Mouse (Mus musculus) forebrain, embryonic 12.5 days (tissue): Measurements from ENCODE around the gene Mef2c. TPM values are rescaled to one million over a fixed set of nuclear protein-coding genes. Genes with fewer than 3 reads are reported as not detected.
A peak's percentile ranks its signal among the peaks of the same experiment; 100 is the strongest.

Source experiments
- ATAC-seq: fragments of 200-750 bp; cut with Nextera tagmentation; 2 replicates; pipeline ENCODE4 v1.8.0; 2017; ENCODE audit warnings: moderate TSS enrichment; ENCODE audit not compliant: low FRiP score
- H3K27ac ChIP-seq: fragments of 300-500 bp; sonication (generic); 2 replicates; pipeline ENCODE4 v1.5.1; 2016; ENCODE audit warnings: mild to moderate bottlenecking
- H3K27me3 ChIP-seq: fragments of 300-500 bp; sonication (generic); 2 replicates; pipeline ENCODE4 v1.6.1; 2016; ENCODE audit warnings: mild to moderate bottlenecking
- H3K36me3 ChIP-seq: fragments of 300-500 bp; sonication (generic); replicated peaks from 2 replicates; pipeline ENCODE4 v1.6.1; 2016; ENCODE audit warnings: mild to moderate bottlenecking
- H3K4me1 ChIP-seq: fragments of 300-500 bp; sonication (generic); 2 replicates; pipeline ENCODE4 v1.6.1; 2016
- H3K4me2 ChIP-seq: fragments of 300-500 bp; sonication (generic); 2 replicates; pipeline ENCODE4 v1.6.1; 2016; ENCODE audit warnings: mild to moderate bottlenecking, moderate library complexity
- H3K4me3 ChIP-seq: fragments of 300-500 bp; sonication (generic); replicated peaks from 2 replicates; pipeline ENCODE4 v1.5.1; 2016; ENCODE audit warnings: mild to moderate bottlenecking
- H3K9ac ChIP-seq: fragments of 300-500 bp; sonication (generic); 2 replicates; pipeline ENCODE4 v1.6.1; 2016; ENCODE audit warnings: mild to moderate bottlenecking
- H3K9me3 ChIP-seq: fragments of 300-500 bp; sonication (generic); 2 replicates; pipeline ENCODE4 v1.6.1; 2016
- WGBS: fragments of 180-500 bp; shearing (Covaris S2); methylation state at CpG from one replicate; pipeline ENCODE4 v1.1.7; 2016; 5-methylcytosine and 5-hydroxymethylcytosine counted together
- polyA plus RNA-seq: library from polyadenylated mRNA; unstranded; fragments of >200 nt; fragmentation: Nextera tagmentation; extraction: Ambion mirVana; gene quantifications from 2 replicates; pipeline ENCODE4 v1.2.1, GENCODE M21; 2016

The Mef2c gene
- 29.4 and 33.3 TPM in 2 replicates for polyA plus RNA-seq

GRCm38 (mm10) chr13:83503919-83504318 is at the start of gene Mef2c:
TSS of gene Mef2c (plus strand) at chr13:83504034.
- WGBS, result 84% methylated on average over 7 of the region's 7 CpGs
- H3K4me2 ChIP-seq, result no peak within 1 kb of the TSS
- H3K27ac ChIP-seq, result no peak within 1 kb of the TSS
- no peaks in the 10 kb centered on the region for H3K27me3 ChIP-seq
- no peak within 1 kb of the TSS for H3K4me3 ChIP-seq
- 0 out of 2 replicates have a peak, but pooled peaks cover 3% of the 10 kb centered on the region for H3K4me1 ChIP-seq
- no peaks in the 10 kb centered on the region for H3K36me3 ChIP-seq
- no peak for ATAC-seq
- H3K9me3 ChIP-seq, result no peaks in the 10 kb centered on the region
- H3K9ac ChIP-seq, result no peak within 1 kb of the TSS

GRCm38 (mm10) chr13:83458729-83459128 is 45.1 kb upstream of the Mef2c start:
- no peaks in the 10 kb centered on the region for H3K9me3 ChIP-seq
- no peaks in the 10 kb centered on the region for H3K36me3 ChIP-seq
- H3K27me3 ChIP-seq, result no peaks in the 10 kb centered on the region
- no peak overlapping the region for H3K9ac ChIP-seq
- 0 out of 2 replicates have a peak, but pooled peaks cover 3% of the 10 kb centered on the region for H3K4me1 ChIP-seq
- no peak overlapping the region for H3K4me3 ChIP-seq
- no peak overlapping the region for H3K27ac ChIP-seq
- peak; percentile 30; the same call in 1 of the 2 replicates for ATAC-seq
- no peak overlapping the region for H3K4me2 ChIP-seq

- 85% methylated on average over 3 of the region's 3 CpGs for WGBS
- no peaks in the 10 kb centered on the region for H3K9me3 ChIP-seq
These were observed 44.2 kb upstream of the Mef2c start for GRCm38 (mm10) chr13:83459600-83459999.

GRCm38 (mm10) chr13:83460620-83461019 is 43.2 kb upstream of the Mef2c start:
- H3K9ac ChIP-seq, result no peak overlapping the region
- no peak for ATAC-seq
- WGBS, result 82% methylated on average over 1 of the region's 1 CpGs
- H3K27ac ChIP-seq, result no peak overlapping the region
- no peaks in the 10 kb centered on the region for H3K9me3 ChIP-seq
- H3K4me3 ChIP-seq, result no peak overlapping the region
- H3K4me2 ChIP-seq, result no peak overlapping the region
- 0 out of 2 replicates have a peak, but pooled peaks cover 3% of the 10 kb centered on the region for H3K4me1 ChIP-seq
- no peaks in the 10 kb centered on the region for H3K36me3 ChIP-seq
- no peaks in the 10 kb centered on the region for H3K27me3 ChIP-seq

More at GRCm38 (mm10) chr13:83459600-83459999, 44.2 kb upstream of the Mef2c start:
- Histone ChIP-seq H3K4me3 (no peak overlapping the region), H3K27ac (no peak overlapping the region), H3K9ac (no peak overlapping the region), H3K4me1 (0 out of 2 replicates have a peak, but pooled peaks cover 3% of the 10 kb centered on the region), H3K36me3 (no peaks in the 10 kb centered on the region), H3K27me3 (no peaks in the 10 kb centered on the region), H3K4me2 (no peak overlapping the region)
- no peak for ATAC-seq

GRCm38 (mm10) chr13:83461556-83461955 is 42.3 kb upstream of the Mef2c start:
- H3K4me2 ChIP-seq, result no peak overlapping the region
- H3K4me3 ChIP-seq, result no peak overlapping the region
- 89% methylated on average over 2 of the region's 2 CpGs for WGBS
- no peak overlapping the region for H3K9ac ChIP-seq
- H3K4me1 ChIP-seq, result 0 out of 2 replicates have a peak, but pooled peaks cover 3% of the 10 kb centered on the region
- ATAC-seq, result no peak
- no peaks in the 10 kb centered on the region for H3K9me3 ChIP-seq
- H3K27ac ChIP-seq, result no peak overlapping the region
- H3K27me3 ChIP-seq, result no peaks in the 10 kb centered on the region
- H3K36me3 ChIP-seq, result no peaks in the 10 kb centered on the region

- Histone ChIP-seq H3K36me3 (no peaks in the 10 kb centered on the region), H3K4me2 (no peak overlapping the region), H3K4me3 (no peak overlapping the region), H3K27ac (no peak overlapping the region), H3K4me1 (no peaks in the 10 kb centered on the region), H3K27me3 (no peaks in the 10 kb centered on the region), H3K9me3 (no peaks in the 10 kb centered on the region), H3K9ac (no peak overlapping the region)
- WGBS, result 94% methylated on average over 5 of the region's 5 CpGs
- no peak for ATAC-seq
These were observed 37.1 kb upstream of the Mef2c start for GRCm38 (mm10) chr13:83466756-83467155.

GRCm38 (mm10) chr13:83468794-83469193 is 35.0 kb upstream of the Mef2c start:
- Histone ChIP-seq H3K4me1 (no peaks in the 10 kb centered on the region), H3K27ac (no peak overlapping the region), H3K9me3 (no peaks in the 10 kb centered on the region), H3K36me3 (no peaks in the 10 kb centered on the region), H3K9ac (no peak overlapping the region), H3K27me3 (no peaks in the 10 kb centered on the region), H3K4me2 (no peak overlapping the region), H3K4me3 (no peak overlapping the region)
- WGBS, result 75% methylated on average over 3 of the region's 3 CpGs
- no peak for ATAC-seq

- no peaks in the 10 kb centered on the region for H3K4me1 ChIP-seq
- no peak overlapping the region for H3K27ac ChIP-seq
- no peak overlapping the region for H3K4me2 ChIP-seq
- H3K4me3 ChIP-seq, result no peak overlapping the region
- no peaks in the 10 kb centered on the region for H3K9me3 ChIP-seq
- H3K9ac ChIP-seq, result no peak overlapping the region
- 89% methylated on average over 2 of the region's 2 CpGs for WGBS
- no peaks in the 10 kb centered on the region for H3K36me3 ChIP-seq
- no peak for ATAC-seq
- H3K27me3 ChIP-seq, result no peaks in the 10 kb centered on the region
These were observed 30.1 kb upstream of the Mef2c start for GRCm38 (mm10) chr13:83473755-83474154.

GRCm38 (mm10) chr13:83480388-83480787 is 23.4 kb upstream of the Mef2c start:
- Histone ChIP-seq H3K4me3 (no peak overlapping the region), H3K9ac (no peak overlapping the region), H3K4me1 (no peaks in the 10 kb centered on the region), H3K4me2 (no peak overlapping the region), H3K27ac (no peak overlapping the region), H3K9me3 (no peaks in the 10 kb centered on the region), H3K36me3 (no peaks in the 10 kb centered on the region), H3K27me3 (no peaks in the 10 kb centered on the region)
- no peak for ATAC-seq
- 85% methylated on average over 3 of the region's 3 CpGs for WGBS

GRCm38 (mm10) chr13:83481310-83481709 is 22.5 kb upstream of the Mef2c start:
- 89% methylated on average over 7 of the region's 7 CpGs for WGBS
- no peaks in the 10 kb centered on the region for H3K4me1 ChIP-seq
- H3K36me3 ChIP-seq, result no peaks in the 10 kb centered on the region
- no peak overlapping the region for H3K27ac ChIP-seq
- no peaks in the 10 kb centered on the region for H3K27me3 ChIP-seq
- no peak overlapping the region for H3K4me2 ChIP-seq
- ATAC-seq, result no peak
- H3K9me3 ChIP-seq, result no peaks in the 10 kb centered on the region
- H3K4me3 ChIP-seq, result no peak overlapping the region
- H3K9ac ChIP-seq, result no peak overlapping the region

- H3K27ac ChIP-seq, result no peak overlapping the region
- ATAC-seq, result no peak
- H3K4me1 ChIP-seq, result no peaks in the 10 kb centered on the region
- no peak overlapping the region for H3K4me3 ChIP-seq
- H3K27me3 ChIP-seq, result no peaks in the 10 kb centered on the region
- H3K9me3 ChIP-seq, result no peaks in the 10 kb centered on the region
- no peak overlapping the region for H3K9ac ChIP-seq
- no peak overlapping the region for H3K4me2 ChIP-seq
- WGBS, result 80% methylated on average over 5 of the region's 5 CpGs
- no peaks in the 10 kb centered on the region for H3K36me3 ChIP-seq
These were observed 21.7 kb upstream of the Mef2c start for GRCm38 (mm10) chr13:83482087-83482486.

- Histone ChIP-seq H3K4me2 (no peak overlapping the region), H3K9ac (no peak overlapping the region), H3K27me3 (no peaks in the 10 kb centered on the region), H3K36me3 (no peaks in the 10 kb centered on the region), H3K4me3 (no peak overlapping the region), H3K9me3 (no peaks in the 10 kb centered on the region), H3K27ac (no peak overlapping the region), H3K4me1 (no peaks in the 10 kb centered on the region)
- WGBS, result 77% methylated on average over 4 of the region's 4 CpGs
- 0 out of 2 replicates have a peak, but pooled peaks have one; percentile 23 for ATAC-seq
These were observed 19.6 kb upstream of the Mef2c start for GRCm38 (mm10) chr13:83484215-83484614.

- Histone ChIP-seq H3K9ac (no peak overlapping the region), H3K27me3 (no peaks in the 10 kb centered on the region), H3K4me3 (no peak overlapping the region), H3K9me3 (no peaks in the 10 kb centered on the region), H3K36me3 (no peaks in the 10 kb centered on the region), H3K4me1 (no peaks in the 10 kb centered on the region), H3K4me2 (no peak overlapping the region), H3K27ac (no peak overlapping the region)
- 82% methylated on average over 7 of the region's 7 CpGs for WGBS
- peak; percentile 49; the same call in 1 of the 2 replicates for ATAC-seq
These were observed 19.0 kb upstream of the Mef2c start for GRCm38 (mm10) chr13:83484721-83485369.
